Mouse (Mus musculus) liver, adult 2 months (tissue): ENCODE results near the gene Vmn1r113.
"Not testable (repeated sequence)": the region's sequence is repeated elsewhere in the genome, so short reads cannot be mapped to it uniquely, and the experiment has no call there.

Source experiments
- CTCF ChIP-seq: fragments of 200-500 bp; IDR thresholded peaks from 2 replicates; pipeline ENCODE4 v1.5.1; 2011; ENCODE audit warnings: low read depth, low read length, control low read depth
- POLR2A ChIP-seq: fragments of 200-500 bp; IDR thresholded peaks from 2 replicates; pipeline ENCODE4 v1.6.1; 2011; ENCODE audit warnings: low read length, control low read depth; ENCODE audit not compliant: insufficient read depth; ENCODE audit errors: extremely low read depth

DNA sequence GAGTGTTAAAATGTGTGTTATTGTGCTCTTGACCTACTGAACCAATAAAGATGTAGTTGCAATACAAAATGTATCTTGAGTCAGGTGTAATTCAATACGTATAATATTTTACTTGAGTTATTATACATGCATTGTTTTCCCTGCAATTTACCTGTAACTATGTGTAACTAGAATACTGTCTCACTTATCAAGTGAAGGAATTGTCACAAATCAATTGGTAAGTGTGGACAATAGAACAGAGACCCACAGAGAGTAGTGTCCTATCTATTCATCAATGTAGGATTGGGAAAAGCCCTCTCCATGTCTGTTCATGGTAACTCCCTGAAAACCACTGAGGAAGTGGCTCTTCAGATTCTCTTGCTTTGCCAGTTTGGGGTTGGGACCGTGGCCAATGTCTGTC is at the start of gene Vmn1r113:
- TF ChIP-seq CTCF, POLR2A: not testable (repeated sequence)
